Mouse (Mus musculus) intestine, embryonic 15.5 days (tissue): ENCODE data around the gene Wbp1l. TPM values are rescaled to one million over a fixed set of nuclear protein-coding genes. Genes with fewer than 3 reads are reported as not detected.

Experiments
- ATAC-seq: fragments of 200-750 bp; cut with Nextera tagmentation; 2 replicates; pipeline ENCODE4 v1.8.0; 2017; ENCODE audit warnings: moderate TSS enrichment, moderate library complexity
- H3K27ac ChIP-seq: fragments of 300-500 bp; sonication (generic); 2 replicates; pipeline ENCODE4 v1.5.1; 2015; ENCODE audit warnings: mild to moderate bottlenecking, inconsistent platforms
- H3K27me3 ChIP-seq: fragments of 300-500 bp; sonication (generic); replicated peaks from 2 replicates; pipeline ENCODE4 v1.6.1; 2015; ENCODE audit warnings: inconsistent platforms
- H3K36me3 ChIP-seq: fragments of 300-500 bp; sonication (generic); 2 replicates; pipeline ENCODE4 v1.6.1; 2015; ENCODE audit warnings: inconsistent platforms
- H3K4me1 ChIP-seq: fragments of 300-500 bp; sonication (generic); replicated peaks from 2 replicates; pipeline ENCODE4 v1.6.1; 2015; ENCODE audit warnings: inconsistent platforms
- H3K4me2 ChIP-seq: fragments of 300-500 bp; sonication (generic); replicated peaks from 2 replicates; pipeline ENCODE4 v1.6.1; 2015; ENCODE audit warnings: mild to moderate bottlenecking, inconsistent platforms
- H3K4me3 ChIP-seq: fragments of 300-500 bp; sonication (generic); replicated peaks from 2 replicates; pipeline ENCODE4 v1.5.1; 2015; ENCODE audit warnings: inconsistent platforms
- H3K9ac ChIP-seq: fragments of 300-500 bp; sonication (generic); 2 replicates; pipeline ENCODE4 v1.6.1; 2015; ENCODE audit warnings: inconsistent platforms
- H3K9me3 ChIP-seq: fragments of 300-500 bp; sonication (generic); 2 replicates; pipeline ENCODE4 v1.6.1; 2016; ENCODE audit warnings: inconsistent platforms
- WGBS: fragments of 180-500 bp; shearing (Covaris S2); methylation state at CpG from one replicate; pipeline ENCODE4 v1.1.7; 2015; 5-methylcytosine and 5-hydroxymethylcytosine counted together
- polyA plus RNA-seq: library from polyadenylated mRNA; unstranded; fragments of >200 nt; fragmentation: Nextera tagmentation; extraction: Ambion mirVana; gene quantifications from 2 replicates; pipeline ENCODE4 v1.2.1, GENCODE M21; 2015

The Wbp1l gene
- polyA plus RNA-seq, 1 experiment from 2014 or later, result 39.5 TPM

DNA sequence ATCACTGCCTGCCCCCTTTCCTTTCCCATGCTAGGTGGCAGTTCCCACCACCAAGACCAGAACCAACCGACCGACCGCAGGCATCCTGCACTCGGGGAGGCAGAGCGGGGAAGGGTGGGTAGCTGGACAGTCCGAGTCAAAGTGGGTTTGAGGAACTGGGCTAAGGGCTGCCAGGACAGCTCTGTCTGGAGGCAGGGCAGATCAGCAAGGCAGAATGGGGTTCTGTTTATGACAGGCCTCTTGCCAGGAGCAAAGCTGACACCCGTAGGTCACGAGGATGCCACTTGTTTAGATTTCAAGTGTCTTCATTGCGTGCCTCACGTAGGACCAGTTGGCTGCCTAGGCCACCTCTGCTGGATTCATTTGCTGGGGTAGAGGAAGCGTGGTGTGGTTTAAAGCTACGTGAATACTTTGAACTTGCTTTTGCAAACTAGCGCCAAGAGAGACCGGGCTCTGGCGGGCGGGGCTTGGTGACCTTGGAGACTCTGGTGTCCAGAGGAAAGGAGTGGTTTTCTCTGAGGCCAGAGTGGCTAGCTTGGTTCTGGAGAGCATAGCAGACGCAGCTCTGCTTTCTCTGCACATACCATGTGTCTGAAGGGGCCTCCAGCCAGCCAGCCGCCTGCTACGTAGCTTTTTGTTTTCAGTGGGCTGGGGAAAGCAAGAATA, 42.7 kb downstream of the Wbp1l start:
- WGBS, result 27% methylated on average over 19 of the region's 19 CpGs
- Histone ChIP-seq H3K4me2 (peak overlapping the region; percentile 30), H3K9ac (peak overlapping the region; percentile 4; the same call in 1 of the 2 replicates), H3K27ac (peak overlapping the region; percentile 78), H3K9me3 (no peaks in the 10 kb centered on the region), H3K36me3 (peaks cover 7% of the 10 kb centered on the region; the same call in 1 of the 2 replicates), H3K4me3 (no peak overlapping the region), H3K27me3 (no peaks in the 10 kb centered on the region), H3K4me1 (peaks cover 38% of the 10 kb centered on the region)
- ATAC-seq, result peak; percentile 74

DNA sequence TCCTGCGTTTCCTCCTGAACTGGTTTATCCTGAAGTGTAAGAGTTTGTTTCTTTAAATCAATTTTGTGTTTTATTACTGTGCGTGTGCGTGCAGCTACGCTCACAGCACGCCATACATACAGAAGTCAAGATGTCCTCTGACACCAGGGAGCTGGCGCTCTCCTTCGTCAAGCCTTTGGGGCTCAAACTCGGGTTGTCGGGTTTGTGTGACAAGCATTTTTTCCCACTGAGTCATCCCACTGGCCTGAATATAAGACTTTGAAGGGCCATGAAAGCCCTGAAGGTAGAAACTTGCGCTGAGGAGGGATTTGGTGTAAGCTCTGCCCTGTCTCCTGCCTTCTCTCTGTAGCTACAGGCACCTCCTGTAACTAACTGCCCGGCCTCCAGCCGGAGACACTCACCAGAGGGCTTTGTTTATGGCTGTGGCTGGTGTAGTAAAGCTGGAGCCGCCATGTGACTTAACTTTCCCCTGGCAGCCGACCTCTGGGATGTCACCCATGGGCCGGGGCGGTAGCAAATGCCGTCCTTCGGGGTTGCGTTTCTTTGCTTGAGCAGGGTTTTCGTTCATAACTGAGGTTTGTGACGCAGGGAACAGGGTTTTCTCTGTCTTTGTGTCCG, 43.4 kb downstream of the Wbp1l start:
- ATAC-seq, result peak; percentile 43
- peak overlapping the region; percentile 4; the same call in 1 of the 2 replicates for H3K9ac ChIP-seq
- WGBS, result 35% methylated on average over 22 of the region's 22 CpGs

DNA sequence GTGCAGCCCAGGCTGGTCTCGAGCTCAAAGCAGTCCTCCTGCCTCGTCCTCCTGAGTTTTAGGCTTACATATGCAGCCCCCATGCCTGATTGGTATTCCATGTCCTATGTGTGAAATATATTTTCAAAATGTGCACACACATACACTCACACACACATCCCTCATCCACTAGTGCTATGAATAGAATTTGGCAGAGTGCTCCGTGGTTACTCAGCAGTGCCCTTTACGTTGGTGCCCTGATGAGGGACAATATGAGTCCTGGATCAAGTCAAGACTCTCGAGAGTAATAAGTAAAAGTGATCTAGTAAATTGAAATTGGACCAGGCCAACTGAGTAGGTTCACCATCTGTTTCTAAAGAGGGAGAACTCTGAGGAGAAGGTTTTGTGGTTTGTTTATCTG, 44.4 kb downstream of the Wbp1l start:
- Histone ChIP-seq H3K4me1 (peaks cover 38% of the 10 kb centered on the region), H3K9me3 (no peaks in the 10 kb centered on the region), H3K4me2 (no peak overlapping the region), H3K27ac (no peak overlapping the region), H3K27me3 (no peaks in the 10 kb centered on the region), H3K36me3 (peaks cover 14% of the 10 kb centered on the region), H3K9ac (no peak overlapping the region), H3K4me3 (no peak overlapping the region)
- 79% methylated on average over 5 of the region's 5 CpGs for WGBS
- ATAC-seq, result no peak

More for the DNA sequence above, 43.4 kb downstream of the Wbp1l start:
- Histone ChIP-seq H3K27ac (peak overlapping the region; percentile 78), H3K4me3 (no peak overlapping the region), H3K36me3 (peaks cover 14% of the 10 kb centered on the region), H3K27me3 (no peaks in the 10 kb centered on the region), H3K4me2 (peak overlapping the region; percentile 30; the same call in 1 of the 2 replicates), H3K4me1 (peaks cover 38% of the 10 kb centered on the region), H3K9me3 (no peaks in the 10 kb centered on the region)

DNA sequence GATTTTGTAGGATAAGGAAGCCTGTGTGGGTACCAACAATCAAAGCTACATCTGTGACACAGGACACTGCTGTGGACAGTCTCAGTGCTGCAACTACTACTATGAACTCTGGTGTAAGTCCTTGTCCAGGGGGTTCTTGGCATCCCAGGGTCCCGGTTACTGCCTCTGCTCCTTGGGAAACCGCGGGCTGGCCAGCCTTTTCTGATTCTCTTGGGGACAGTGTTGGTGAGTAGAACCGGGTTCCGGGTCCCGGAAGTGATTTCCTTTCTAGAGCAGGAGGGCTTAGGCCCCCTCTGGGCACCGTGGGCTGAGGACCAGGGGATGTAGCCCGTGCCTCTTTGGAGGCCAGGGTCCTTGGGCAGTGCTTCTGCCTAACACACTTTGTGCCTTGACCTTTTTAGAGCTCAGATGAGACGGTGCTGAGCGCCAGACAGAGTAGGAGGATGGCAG, 45.5 kb downstream of the Wbp1l start:
- H3K9ac ChIP-seq, result no peak overlapping the region
- no peaks in the 10 kb centered on the region for H3K9me3 ChIP-seq
- no peak overlapping the region for H3K4me3 ChIP-seq
- no peaks in the 10 kb centered on the region for H3K27me3 ChIP-seq
- no peak overlapping the region for H3K27ac ChIP-seq
- no peak for ATAC-seq
- H3K4me2 ChIP-seq, result no peak overlapping the region
- H3K36me3 ChIP-seq, result peaks cover 14% of the 10 kb centered on the region
- 86% methylated on average over 10 of the region's 10 CpGs for WGBS
- H3K4me1 ChIP-seq, result peaks cover 33% of the 10 kb centered on the region

DNA sequence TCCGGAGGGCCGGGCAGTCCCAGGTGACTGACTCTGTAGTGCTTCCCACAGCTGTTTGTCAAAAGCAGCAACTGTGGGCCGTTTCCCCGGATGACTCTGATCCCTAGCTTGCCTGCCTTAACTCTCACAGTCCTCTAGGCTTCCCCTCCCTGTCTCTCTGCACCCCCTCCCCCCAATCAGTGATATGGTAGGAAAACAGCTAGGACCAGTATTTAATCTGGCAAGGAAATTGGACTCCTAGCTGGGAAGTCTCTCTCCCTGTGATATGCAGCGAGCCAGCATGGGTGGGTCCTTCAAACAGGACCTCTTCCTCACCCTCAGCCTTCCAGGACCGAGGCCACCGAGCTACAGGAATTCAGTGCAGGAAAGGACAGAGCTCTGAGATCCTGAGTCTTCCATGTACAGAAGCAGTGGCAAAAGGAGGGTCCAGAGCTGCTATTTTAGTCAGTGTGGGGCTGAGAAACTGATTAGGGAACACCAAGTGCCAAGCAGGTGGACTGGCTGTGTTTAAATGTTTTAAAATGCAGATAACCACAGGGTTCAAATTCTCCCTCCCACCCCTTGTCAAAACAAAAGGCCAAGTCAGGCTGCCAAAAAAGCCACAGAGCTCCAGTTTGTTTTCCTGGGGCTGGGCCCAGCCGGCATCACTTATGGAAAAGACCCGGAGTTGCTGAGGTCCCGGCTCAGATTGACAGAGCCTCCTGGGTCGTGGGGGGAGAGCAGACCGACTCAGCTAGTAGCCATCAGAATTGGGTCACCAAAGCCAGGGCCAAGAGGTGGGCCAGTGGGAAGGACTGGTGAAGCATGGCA, 46.1 kb downstream of the Wbp1l start:
- Histone ChIP-seq H3K4me3 (no peak overlapping the region), H3K9ac (no peak overlapping the region), H3K36me3 (peaks cover 14% of the 10 kb centered on the region), H3K9me3 (no peaks in the 10 kb centered on the region), H3K27ac (no peak overlapping the region), H3K4me2 (no peak overlapping the region), H3K4me1 (peaks cover 33% of the 10 kb centered on the region), H3K27me3 (no peaks in the 10 kb centered on the region)
- no peak for ATAC-seq
- WGBS, result 49% methylated on average over 12 of the region's 12 CpGs

DNA sequence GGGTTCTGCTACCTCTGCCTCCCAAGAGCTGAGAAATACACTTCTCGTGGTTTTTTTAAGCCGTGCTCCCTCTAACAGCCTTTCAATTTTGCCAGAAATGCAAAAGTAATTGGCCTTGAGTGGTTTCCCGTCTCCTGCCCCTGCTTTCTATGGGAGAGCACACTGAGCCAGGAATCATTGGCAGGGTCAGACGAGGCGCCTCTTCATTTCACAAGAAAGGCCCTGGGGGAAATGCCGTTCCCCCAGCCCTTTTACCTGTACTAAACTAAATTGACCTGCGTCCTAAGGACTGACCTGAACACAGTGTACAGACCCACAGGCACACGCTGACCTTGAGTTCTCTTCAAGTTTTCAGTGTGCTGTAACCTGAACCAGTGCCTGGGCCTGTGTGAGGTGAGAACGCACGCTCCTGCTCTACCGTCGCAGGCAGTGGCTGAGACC, 47.2 kb downstream of the Wbp1l start:
- H3K4me2 ChIP-seq, result no peak overlapping the region
- H3K9me3 ChIP-seq, result no peaks in the 10 kb centered on the region
- 87% methylated on average over 12 of the region's 12 CpGs for WGBS
- H3K4me1 ChIP-seq, result peaks cover 27% of the 10 kb centered on the region
- H3K9ac ChIP-seq, result no peak overlapping the region
- no peak overlapping the region for H3K4me3 ChIP-seq
- peaks cover 14% of the 10 kb centered on the region for H3K36me3 ChIP-seq
- ATAC-seq, result no peak
- no peak overlapping the region for H3K27ac ChIP-seq
- no peaks in the 10 kb centered on the region for H3K27me3 ChIP-seq

DNA sequence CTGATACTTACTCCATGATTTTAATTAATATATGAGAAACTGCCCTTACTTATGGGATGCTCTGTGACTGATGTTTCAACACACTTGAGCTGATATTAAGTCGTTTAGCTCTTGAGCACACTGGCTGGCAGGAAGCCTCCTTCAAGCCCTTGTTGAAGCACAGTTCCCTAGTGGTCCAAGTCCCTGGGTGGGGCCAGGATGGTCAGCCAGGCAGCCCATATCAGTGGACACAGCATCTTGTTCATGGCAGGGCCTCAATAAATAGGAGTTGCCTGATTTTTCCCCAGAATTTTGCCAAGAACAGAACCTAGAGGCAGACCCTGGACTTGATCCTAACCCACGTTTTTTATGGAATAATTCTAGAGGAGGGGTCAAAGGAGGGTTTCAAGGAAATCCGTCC, 48.4 kb downstream of the Wbp1l start:
- 64% methylated on average over 3 of the region's 3 CpGs for WGBS
- H3K4me3 ChIP-seq, result no peak overlapping the region
- H3K9me3 ChIP-seq, result no peaks in the 10 kb centered on the region
- peaks cover 18% of the 10 kb centered on the region for H3K36me3 ChIP-seq
- H3K27ac ChIP-seq, result no peak overlapping the region
- H3K4me1 ChIP-seq, result peaks cover 16% of the 10 kb centered on the region
- H3K27me3 ChIP-seq, result no peaks in the 10 kb centered on the region
- no peak for ATAC-seq
- H3K4me2 ChIP-seq, result no peak overlapping the region
- no peak overlapping the region for H3K9ac ChIP-seq

DNA sequence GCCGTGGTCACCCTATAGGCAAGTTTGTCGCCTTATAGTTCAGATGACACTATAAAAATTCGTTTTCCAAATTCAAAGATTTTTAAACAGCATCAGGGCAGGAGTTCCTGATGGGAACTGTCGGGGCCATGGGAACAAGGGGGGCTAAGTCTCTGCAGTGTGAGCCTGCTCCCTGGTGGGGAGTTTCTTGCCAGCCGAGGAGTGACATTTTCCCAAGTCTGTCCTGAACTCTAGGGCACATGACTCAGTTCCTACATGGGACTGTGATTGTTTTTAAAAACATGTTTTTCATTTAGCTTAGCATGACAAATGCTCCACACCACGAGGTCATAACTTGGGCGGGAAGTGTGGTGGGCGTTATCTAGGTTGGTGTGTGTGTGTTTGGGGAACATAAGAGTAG, 49.0 kb downstream of the Wbp1l start:
- H3K27ac ChIP-seq, result no peak overlapping the region
- no peaks in the 10 kb centered on the region for H3K9me3 ChIP-seq
- H3K36me3 ChIP-seq, result peaks cover 21% of the 10 kb centered on the region
- H3K9ac ChIP-seq, result no peak overlapping the region
- no peak for ATAC-seq
- peaks cover 10% of the 10 kb centered on the region for H3K4me1 ChIP-seq
- no peak overlapping the region for H3K4me2 ChIP-seq
- H3K27me3 ChIP-seq, result no peaks in the 10 kb centered on the region
- H3K4me3 ChIP-seq, result no peak overlapping the region
- 81% methylated on average over 8 of the region's 8 CpGs for WGBS

DNA sequence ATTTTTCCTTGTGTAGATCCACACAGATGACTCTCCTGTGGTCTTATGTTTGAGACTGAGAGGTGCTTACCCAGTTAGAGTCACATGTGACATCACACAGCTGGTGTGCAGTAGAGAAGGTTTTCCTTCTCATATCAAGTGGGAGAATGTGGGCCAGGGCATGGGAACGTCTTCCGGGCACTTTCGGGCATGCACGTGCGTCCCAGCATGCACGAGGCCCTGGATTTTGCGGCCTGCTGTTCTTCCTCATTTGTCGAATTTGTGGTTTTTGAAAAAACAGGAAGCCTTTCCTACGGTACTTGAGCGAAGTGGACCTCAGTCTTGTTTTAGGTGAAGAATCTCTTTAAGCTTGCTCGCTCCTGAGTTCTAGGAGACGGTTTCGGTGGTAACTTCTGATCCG, 49.7 kb downstream of the Wbp1l start:
- Histone ChIP-seq H3K4me1 (peaks cover 5% of the 10 kb centered on the region; the same call in 1 of the 2 replicates), H3K4me3 (no peak overlapping the region), H3K9ac (no peak overlapping the region), H3K9me3 (no peaks in the 10 kb centered on the region), H3K4me2 (no peak overlapping the region), H3K27ac (no peak overlapping the region), H3K36me3 (peaks cover 28% of the 10 kb centered on the region), H3K27me3 (no peaks in the 10 kb centered on the region)
- WGBS, result 93% methylated on average over 14 of the region's 14 CpGs
- ATAC-seq, result no peak

DNA sequence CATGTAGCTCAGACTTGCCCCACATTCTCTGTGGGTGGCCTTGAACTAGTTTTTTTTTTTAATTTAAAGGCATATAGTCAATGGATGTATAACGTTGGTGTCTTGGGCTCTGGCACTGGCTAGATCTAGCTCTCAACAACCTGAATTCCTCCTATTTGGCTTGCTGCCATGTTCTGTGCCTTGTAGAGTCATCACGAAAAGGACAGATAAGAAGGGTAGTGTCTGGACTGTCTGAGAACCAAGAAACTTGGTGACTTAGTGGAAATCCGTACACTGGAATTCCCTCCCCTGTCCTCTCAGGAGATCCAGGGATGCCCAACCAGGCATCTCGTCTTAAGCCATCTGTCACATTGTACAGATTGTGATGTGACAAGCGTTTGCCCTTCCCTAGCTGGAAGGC, 54.3 kb downstream of the Wbp1l start:
- no peak overlapping the region for H3K4me3 ChIP-seq
- peaks cover 42% of the 10 kb centered on the region for H3K36me3 ChIP-seq
- H3K9me3 ChIP-seq, result no peaks in the 10 kb centered on the region
- no peak overlapping the region for H3K27ac ChIP-seq
- 74% methylated on average over 5 of the region's 5 CpGs for WGBS
- H3K4me1 ChIP-seq, result no peaks in the 10 kb centered on the region
- no peak overlapping the region for H3K4me2 ChIP-seq
- no peak for ATAC-seq
- H3K27me3 ChIP-seq, result no peaks in the 10 kb centered on the region
- no peak overlapping the region for H3K9ac ChIP-seq

DNA sequence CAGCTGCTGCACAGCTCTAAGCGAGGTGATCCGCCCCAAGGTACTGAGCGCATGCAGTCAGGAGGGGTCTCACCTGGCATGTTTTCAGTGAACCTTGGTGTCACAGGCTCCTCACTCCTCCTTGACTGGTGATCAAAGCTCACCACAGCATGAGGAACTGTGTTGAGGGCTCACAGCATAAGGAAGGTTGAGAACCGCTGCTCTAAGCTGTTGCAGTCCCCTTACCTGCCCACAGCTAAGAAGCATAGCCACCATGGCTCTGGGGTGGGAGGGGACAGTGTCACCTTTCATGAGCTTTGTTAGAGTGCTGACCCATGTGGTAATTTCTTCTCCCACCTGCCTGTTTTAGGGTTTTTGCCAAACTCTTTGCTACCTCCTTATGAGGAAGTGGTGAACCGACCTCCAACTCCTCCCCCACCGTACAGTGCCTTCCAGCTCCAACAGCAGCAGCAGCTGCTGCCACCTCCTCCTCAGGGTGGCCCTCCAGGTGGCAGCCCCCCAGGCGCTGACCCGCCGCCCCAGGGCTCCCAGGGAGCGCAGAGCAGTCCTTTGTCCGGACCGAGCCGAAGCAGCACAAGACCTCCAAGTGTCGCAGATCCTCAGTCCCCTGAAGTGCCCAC, 54.8 kb downstream of the Wbp1l start:
- Histone ChIP-seq H3K4me2 (no peak overlapping the region), H3K4me1 (no peaks in the 10 kb centered on the region), H3K9ac (no peak overlapping the region), H3K27me3 (no peaks in the 10 kb centered on the region), H3K36me3 (peaks cover 42% of the 10 kb centered on the region), H3K27ac (no peak overlapping the region), H3K9me3 (no peaks in the 10 kb centered on the region), H3K4me3 (no peak overlapping the region)
- WGBS, result 93% methylated on average over 14 of the region's 14 CpGs
- no peak for ATAC-seq

DNA sequence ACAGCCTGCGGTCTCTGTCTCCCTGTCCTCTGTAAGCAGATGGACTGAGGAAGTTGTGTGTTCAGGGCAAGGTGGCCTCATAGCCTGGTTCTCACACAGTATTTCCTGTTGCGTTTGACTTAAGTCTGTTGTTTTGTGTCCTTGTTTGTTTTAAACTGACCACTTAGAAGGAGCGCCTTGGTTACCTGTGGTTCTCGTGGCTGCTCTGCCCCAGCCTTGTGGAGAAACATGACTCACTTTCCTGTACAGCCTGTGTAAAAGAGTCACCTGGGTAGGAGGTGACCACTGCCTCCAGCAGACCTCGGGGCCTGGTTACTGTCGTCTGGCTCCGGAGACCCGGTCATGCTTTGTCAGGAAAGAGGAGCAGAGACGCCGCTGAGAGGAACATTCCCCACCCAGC, 56.7 kb downstream of the Wbp1l start:
- ATAC-seq, result no peak
- Histone ChIP-seq H3K4me3 (no peak overlapping the region), H3K36me3 (peaks cover 42% of the 10 kb centered on the region), H3K9me3 (no peaks in the 10 kb centered on the region), H3K27me3 (no peaks in the 10 kb centered on the region), H3K4me1 (no peaks in the 10 kb centered on the region), H3K27ac (no peak overlapping the region), H3K4me2 (no peak overlapping the region), H3K9ac (no peak overlapping the region)
- WGBS, result 91% methylated on average over 10 of the region's 10 CpGs
